Mouse (Mus musculus) stomach, postnatal 0 days (tissue): ENCODE results near the gene Alcam. TPM values are rescaled to one million over a fixed set of nuclear protein-coding genes. Genes with fewer than 3 reads are reported as not detected.

Experiments used
- ATAC-seq: fragments of 200-750 bp; cut with Nextera tagmentation; 2 replicates; pipeline ENCODE4 v1.8.0; 2017; ENCODE audit not compliant: low FRiP score, low TSS enrichment
- DNase-seq: peaks from one replicate; pipeline ENCODE4 v3.0.0-alpha.2; 2016; ENCODE audit warnings: low spot score
- H3K27ac ChIP-seq: fragments of 300-500 bp; sonication (generic); replicated peaks from 2 replicates; pipeline ENCODE4 v1.5.1; 2014; ENCODE audit warnings: mild to moderate bottlenecking, control low read depth
- H3K27me3 ChIP-seq: fragments of 300-500 bp; sonication (generic); 2 replicates; pipeline ENCODE4 v1.6.1; 2014; ENCODE audit warnings: low read length; ENCODE audit not compliant: control insufficient read depth, insufficient read depth
- H3K36me3 ChIP-seq: fragments of 300-500 bp; sonication (generic); 2 replicates; pipeline ENCODE4 v1.6.1; 2014; ENCODE audit warnings: low read length, mixed read lengths; ENCODE audit not compliant: control insufficient read depth, insufficient read depth
- H3K4me1 ChIP-seq: fragments of 300-500 bp; sonication (generic); replicated peaks from 2 replicates; pipeline ENCODE4 v1.6.1; 2014; ENCODE audit warnings: antibody characterized with exemption; ENCODE audit not compliant: control insufficient read depth, insufficient read depth
- H3K4me2 ChIP-seq: fragments of 300-500 bp; sonication (generic); replicated peaks from 2 replicates; pipeline ENCODE4 v1.6.1; 2014; ENCODE audit warnings: low read depth, mild to moderate bottlenecking, control low read depth, moderate library complexity
- H3K4me3 ChIP-seq: fragments of 300-500 bp; sonication (generic); 2 replicates; pipeline ENCODE4 v1.5.1; 2014; ENCODE audit warnings: low read depth, low read length, control low read depth
- H3K9ac ChIP-seq: fragments of 300-500 bp; sonication (generic); 2 replicates; pipeline ENCODE4 v1.6.1; 2014; ENCODE audit warnings: mild to moderate bottlenecking, low read length, control low read depth, mixed read lengths
- H3K9me3 ChIP-seq: fragments of 300-500 bp; sonication (generic); 2 replicates; pipeline ENCODE4 v1.6.1; 2016; ENCODE audit warnings: low read length; ENCODE audit not compliant: control insufficient read depth
- CTCF ChIP-seq: IDR thresholded peaks from 2 replicates; pipeline ENCODE4 v1.5.1; 2016; ENCODE audit warnings: antibody characterized with exemption, low read depth, mild to moderate bottlenecking, moderate library complexity
- EP300 ChIP-seq: optimal IDR thresholded peaks from 2 replicates; pipeline ENCODE3; 2016; ENCODE audit warnings: antibody characterized with exemption
- WGBS: fragments of 180-500 bp; shearing (Covaris S2); extraction: QIAGEN DNeasy Blood & Tissue Kit; methylation state at CpG from one replicate; pipeline ENCODE4 v1.1.7; 2014; 5-methylcytosine and 5-hydroxymethylcytosine counted together
- polyA plus RNA-seq: library from polyadenylated mRNA; unstranded; fragments of >200 nt; fragmentation: Nextera tagmentation; extraction: Ambion mirVana; gene quantifications from 2 replicates; pipeline ENCODE4 v1.2.1, GENCODE M21; 2015

Gene Alcam
- polyA plus RNA-seq, 1 experiment from 2014 or later, result 20.4 TPM

DNA sequence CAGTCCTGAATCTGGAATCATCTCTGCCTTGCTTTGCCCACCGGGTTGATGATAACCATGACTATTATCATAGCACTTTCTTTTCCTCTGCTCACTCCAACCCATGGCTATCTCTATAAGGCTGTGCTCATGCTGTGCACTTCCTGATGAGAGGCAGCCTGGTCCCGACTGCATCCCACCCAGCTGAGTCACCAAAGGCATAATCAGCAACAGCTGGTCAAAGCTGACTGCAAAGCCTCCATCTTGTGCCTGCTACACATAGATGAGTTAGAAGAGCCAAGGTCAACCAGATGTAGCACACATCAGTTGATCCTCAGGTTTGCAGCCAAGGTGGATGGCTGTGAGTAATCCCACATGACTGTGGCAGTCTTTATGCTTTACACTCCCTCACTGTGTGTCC is 48.6 kb downstream of the Alcam start:
- no peak overlapping the region for H3K4me3 ChIP-seq
- no peak overlapping the region for H3K9ac ChIP-seq
- DNase-seq (no peak), ATAC-seq (0 out of 2 replicates have a peak, but pooled peaks have one; percentile 45)
- WGBS, result 77% methylated on average over 2 of the region's 2 CpGs
- H3K27ac ChIP-seq, result no peak overlapping the region
- H3K9me3 ChIP-seq, result no peaks in the 10 kb centered on the region
- H3K27me3 ChIP-seq, result no peaks in the 10 kb centered on the region
- no peak overlapping the region for H3K4me2 ChIP-seq
- H3K36me3 ChIP-seq, result no peaks in the 10 kb centered on the region
- no peak for TF ChIP-seq CTCF
- TF ChIP-seq EP300, result no peak
- H3K4me1 ChIP-seq, result no peaks in the 10 kb centered on the region

DNA sequence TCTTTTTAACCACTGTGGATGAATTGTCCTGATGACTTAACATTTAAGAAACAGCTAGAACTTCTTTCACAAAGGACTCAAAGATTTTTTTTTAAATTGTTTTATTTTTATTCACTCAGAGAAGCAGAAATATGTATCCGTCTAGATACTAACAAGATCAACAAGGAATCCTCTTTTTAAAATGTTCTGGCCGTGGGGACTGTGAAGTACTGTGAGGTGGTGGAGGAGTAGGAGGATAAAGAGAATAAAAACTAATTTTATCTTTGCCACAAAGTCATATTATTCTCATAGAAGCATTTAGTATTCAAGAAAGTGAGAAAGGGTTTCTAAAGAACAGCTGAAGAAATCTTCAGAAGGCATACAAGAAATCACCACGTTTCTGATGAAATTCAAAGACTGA is 54.8 kb downstream of the Alcam start:
- Histone ChIP-seq H3K27ac (no peak overlapping the region), H3K9me3 (no peaks in the 10 kb centered on the region), H3K4me1 (no peaks in the 10 kb centered on the region), H3K36me3 (no peaks in the 10 kb centered on the region), H3K4me2 (no peak overlapping the region), H3K27me3 (no peaks in the 10 kb centered on the region), H3K4me3 (no peak overlapping the region), H3K9ac (no peak overlapping the region)
- no peak for ATAC-seq
- TF ChIP-seq CTCF (no peak), EP300 (no peak)
- WGBS, result 79% methylated on average over 3 of the region's 3 CpGs
- DNase-seq, result no peak

DNA sequence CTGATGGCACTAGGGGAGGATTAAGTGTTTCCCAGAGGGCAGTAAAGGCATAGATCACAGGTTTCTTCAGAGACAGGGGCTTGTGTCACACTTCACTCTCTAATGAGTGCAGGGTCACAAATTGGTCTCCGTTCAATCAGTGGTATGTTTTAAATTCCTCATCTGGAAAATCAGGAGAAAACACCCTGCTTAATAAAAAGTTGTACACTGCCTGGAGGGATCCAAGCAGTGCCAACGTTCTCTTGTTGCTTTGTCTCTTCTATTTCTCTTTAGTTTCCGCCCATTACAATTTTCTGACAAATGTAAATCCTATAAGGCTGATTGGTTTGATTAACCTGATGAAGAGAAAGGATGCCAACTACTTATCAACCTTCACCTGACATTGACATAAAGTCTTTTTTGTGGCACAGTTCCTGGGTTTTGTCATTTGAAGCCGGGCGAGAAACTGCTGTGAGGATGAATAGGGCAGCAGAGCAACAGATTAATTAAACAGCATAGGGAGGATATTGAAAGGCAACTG is 67.0 kb downstream of the Alcam start:
- Histone ChIP-seq H3K4me1 (no peaks in the 10 kb centered on the region), H3K36me3 (no peaks in the 10 kb centered on the region), H3K27ac (no peak overlapping the region), H3K27me3 (no peaks in the 10 kb centered on the region), H3K4me3 (no peak overlapping the region), H3K4me2 (no peak overlapping the region), H3K9me3 (no peaks in the 10 kb centered on the region), H3K9ac (no peak overlapping the region)
- no peak for TF ChIP-seq EP300
- TF ChIP-seq CTCF, result no peak
- ATAC-seq (no peak), DNase-seq (no peak)
- 59% methylated on average over 5 of the region's 5 CpGs for whole genome bisulfite sequencing

DNA sequence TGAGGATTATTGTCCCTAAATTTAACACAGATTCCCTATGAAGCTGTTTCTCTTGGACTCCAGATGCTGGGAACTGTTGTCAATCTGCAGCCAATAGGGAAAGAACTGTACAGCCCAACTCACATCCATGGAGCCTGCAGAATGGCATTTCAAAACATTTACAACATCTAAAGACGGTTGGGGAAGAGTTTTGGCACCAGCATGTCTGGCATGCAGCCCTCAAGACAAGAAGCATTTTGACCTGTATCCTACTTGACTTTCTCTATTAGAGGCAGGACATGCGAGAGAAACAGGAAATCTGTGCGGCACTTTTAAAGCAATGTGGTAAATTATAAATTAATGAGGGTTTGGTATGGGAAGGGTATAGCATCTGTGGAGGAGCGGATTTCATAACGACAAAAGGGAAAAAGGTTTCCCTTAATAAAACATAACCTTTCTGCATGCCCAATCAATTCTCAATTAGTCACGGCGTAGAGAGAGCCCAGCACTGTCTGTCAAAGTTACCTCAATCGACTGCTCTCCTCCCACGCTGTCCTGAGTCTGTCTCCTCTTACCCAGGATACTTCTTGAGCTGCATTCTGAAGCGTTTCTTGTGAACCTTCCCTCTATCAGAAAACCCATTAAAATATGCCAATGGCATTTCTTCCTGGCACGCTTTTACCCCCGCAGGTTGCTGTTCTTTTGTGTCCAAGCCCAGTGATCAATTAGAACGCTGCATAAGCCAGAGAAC is 70.3 kb downstream of the Alcam start:
- H3K9me3 ChIP-seq, result no peaks in the 10 kb centered on the region
- ATAC-seq, result no peak
- 68% methylated on average over 13 of the region's 13 CpGs for WGBS
- H3K9ac ChIP-seq, result no peak overlapping the region
- TF ChIP-seq CTCF (no peak), EP300 (no peak)
- DNase-seq, result no peak
- H3K4me2 ChIP-seq, result no peak overlapping the region
- no peaks in the 10 kb centered on the region for H3K4me1 ChIP-seq
- no peaks in the 10 kb centered on the region for H3K27me3 ChIP-seq
- no peak overlapping the region for H3K27ac ChIP-seq
- no peaks in the 10 kb centered on the region for H3K36me3 ChIP-seq
- H3K4me3 ChIP-seq, result no peak overlapping the region

DNA sequence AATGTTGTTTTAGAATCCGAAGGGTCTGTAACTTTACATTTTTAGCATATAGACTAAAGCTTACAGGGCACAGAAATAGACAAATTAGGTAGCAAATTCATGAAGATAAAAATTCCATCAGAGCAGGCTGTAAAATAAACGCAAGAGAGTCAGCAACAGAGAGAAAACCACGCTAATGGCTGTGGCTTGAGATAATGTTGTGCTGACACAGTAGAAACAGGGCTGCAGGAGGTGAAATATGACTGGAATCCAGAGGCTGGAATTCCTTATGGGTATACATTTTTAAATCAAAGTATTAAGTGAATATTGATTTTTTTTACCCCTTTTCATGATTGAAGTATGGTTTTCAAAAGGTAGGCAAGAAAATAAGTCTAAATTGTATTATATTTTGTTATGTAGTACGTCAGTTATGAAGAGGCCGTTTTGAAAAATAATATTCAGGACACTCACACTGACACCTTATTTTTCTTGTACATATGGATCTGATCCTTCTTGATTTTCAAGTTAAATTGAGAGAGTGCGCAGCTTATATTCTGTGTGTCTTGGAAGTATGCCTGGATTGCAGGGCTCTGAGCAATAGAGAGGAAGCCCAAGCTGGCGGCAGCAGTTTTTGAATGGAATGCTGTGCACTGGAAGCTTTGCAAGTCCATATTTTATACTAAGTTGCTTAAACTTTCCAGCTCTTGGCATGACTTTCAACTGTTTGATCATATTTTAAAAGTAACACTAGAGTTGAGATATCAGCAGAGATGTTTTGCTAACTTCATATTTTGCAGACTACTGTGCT is 74.9 kb downstream of the Alcam start:
- Histone ChIP-seq H3K36me3 (no peaks in the 10 kb centered on the region), H3K4me1 (no peaks in the 10 kb centered on the region), H3K27me3 (no peaks in the 10 kb centered on the region), H3K9ac (no peak overlapping the region), H3K4me3 (no peak overlapping the region), H3K4me2 (no peak overlapping the region), H3K9me3 (no peaks in the 10 kb centered on the region), H3K27ac (no peak overlapping the region)
- TF ChIP-seq CTCF (no peak), EP300 (no peak)
- no peak for ATAC-seq
- no peak for DNase-seq
- WGBS, result 38% methylated on average over 7 of the region's 7 CpGs

DNA sequence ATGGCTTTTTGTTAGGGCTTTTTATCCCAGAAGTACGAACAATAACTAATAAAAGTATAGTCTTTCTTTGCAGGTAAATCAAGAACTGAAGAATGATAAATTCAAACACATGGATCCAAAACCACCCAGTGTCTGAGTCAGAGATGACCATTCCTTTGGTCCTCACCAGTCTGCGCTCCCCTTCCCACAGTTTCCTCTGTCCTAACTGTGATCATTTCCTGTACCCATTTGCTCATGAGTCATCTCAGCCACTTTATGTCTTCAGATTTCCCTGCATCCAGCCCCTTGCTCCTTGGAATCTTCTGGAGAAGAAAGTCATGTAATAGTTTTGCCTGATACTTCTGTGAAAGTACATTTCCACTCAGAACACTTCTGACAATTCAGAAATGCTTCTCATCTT is 77.0 kb downstream of the Alcam start:
- WGBS, result 93% methylated on average over 2 of the region's 2 CpGs
- H3K4me2 ChIP-seq, result no peak overlapping the region
- no peaks in the 10 kb centered on the region for H3K27me3 ChIP-seq
- DNase-seq (no peak), ATAC-seq (no peak)
- H3K4me3 ChIP-seq, result no peak overlapping the region
- H3K4me1 ChIP-seq, result no peaks in the 10 kb centered on the region
- no peak overlapping the region for H3K27ac ChIP-seq
- no peak for TF ChIP-seq CTCF
- no peak for TF ChIP-seq EP300
- H3K36me3 ChIP-seq, result no peaks in the 10 kb centered on the region
- no peaks in the 10 kb centered on the region for H3K9me3 ChIP-seq
- H3K9ac ChIP-seq, result no peak overlapping the region
